Mouse (Mus musculus) testis, postnatal 14 days (tissue): Measurements from ENCODE around the gene Psme2.

ENCODE experiments used
- DNase-seq: peaks from one replicate; pipeline ENCODE4 v3.0.0; 2021; ENCODE audit warnings: low spot score

The Psme2 gene

DNA sequence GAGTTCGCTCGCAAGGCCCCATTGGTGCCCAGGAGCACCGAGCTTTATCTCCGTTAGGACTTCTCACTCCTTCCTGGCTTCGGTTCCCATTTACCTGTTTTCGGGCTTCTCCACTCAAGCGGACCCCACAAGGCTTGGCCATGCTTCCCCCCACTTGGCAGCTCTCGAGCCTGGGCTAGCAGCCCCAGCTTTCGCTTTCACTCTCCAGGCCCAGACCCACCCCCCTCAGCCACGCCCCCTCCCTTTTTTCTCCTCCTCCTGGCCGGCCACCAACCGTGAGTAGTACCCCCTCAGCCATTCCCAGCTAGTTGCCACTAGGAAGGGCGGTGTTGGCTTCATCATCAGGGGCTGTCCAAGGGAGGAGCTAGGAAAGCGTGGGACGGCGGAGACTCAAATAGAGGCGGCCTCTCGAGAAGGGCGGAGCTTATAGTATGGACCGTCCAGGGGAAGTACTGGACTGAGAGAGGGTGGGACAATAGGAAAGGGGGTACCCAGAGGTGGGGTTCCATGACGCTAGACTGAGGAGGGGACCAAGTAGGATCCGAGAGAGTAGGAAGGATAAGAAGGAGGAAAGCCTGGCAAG lies at the start of gene Psme2:
Gene Psme2 (minus strand): TSS at position 366 of the 583 bp plus-strand sequence.
- DNase-seq, result peak; percentile 93

DNA sequence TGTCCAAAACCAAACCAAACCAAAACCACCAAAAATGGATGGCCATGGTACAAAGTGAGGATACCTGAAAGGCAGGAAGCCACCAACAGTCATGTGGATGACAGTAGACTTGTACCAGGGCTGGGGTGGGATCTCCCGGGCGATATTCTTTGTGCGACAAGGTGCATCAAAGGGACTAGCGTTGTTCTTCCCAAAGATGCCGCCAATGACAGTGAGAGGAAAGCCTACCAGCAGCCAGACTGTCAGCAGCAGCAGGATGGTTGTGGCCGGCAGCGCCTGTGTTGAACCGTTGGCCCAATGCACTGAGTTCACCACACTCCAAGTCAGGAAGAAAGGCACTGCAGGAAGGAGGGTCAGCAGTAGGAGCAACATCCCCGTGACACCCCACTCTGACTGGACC lies 46.9 kb upstream of the Psme2 start, which contains the start of gene Gm49378:
Gene Gm49378 (minus strand): TSS at position 101 of the 400 bp plus-strand sequence.
- no peak for DNase-seq

DNA sequence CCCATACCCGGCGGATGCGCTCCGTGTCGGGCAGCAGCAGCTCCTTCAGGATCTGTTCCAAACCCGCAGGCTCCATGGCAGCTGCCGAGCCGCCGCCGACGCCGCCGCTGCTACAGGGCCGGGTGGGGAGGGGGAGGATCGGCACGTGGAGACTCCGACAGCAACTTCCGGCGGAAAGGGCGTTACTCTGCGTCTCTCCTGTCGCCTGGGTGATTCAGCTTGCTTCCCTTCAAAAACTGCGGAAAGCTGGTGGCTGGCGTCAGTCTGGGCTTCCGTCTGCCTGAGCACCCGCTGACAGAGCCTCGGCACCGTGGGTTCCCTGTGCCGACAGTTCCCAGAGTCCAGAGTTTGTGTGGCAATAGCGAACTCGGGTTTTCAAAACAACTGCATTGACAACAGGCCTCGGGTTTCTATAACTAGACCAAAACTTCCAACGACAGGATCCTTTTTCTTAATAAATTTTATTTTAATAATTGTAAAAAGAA lies 44.7 kb upstream of the Psme2 start, which contains the start of gene Ipo4:
Gene Ipo4 (minus strand): TSS at position 435 of the 485 bp plus-strand sequence.
- peak; percentile 88 for DNase-seq

DNA sequence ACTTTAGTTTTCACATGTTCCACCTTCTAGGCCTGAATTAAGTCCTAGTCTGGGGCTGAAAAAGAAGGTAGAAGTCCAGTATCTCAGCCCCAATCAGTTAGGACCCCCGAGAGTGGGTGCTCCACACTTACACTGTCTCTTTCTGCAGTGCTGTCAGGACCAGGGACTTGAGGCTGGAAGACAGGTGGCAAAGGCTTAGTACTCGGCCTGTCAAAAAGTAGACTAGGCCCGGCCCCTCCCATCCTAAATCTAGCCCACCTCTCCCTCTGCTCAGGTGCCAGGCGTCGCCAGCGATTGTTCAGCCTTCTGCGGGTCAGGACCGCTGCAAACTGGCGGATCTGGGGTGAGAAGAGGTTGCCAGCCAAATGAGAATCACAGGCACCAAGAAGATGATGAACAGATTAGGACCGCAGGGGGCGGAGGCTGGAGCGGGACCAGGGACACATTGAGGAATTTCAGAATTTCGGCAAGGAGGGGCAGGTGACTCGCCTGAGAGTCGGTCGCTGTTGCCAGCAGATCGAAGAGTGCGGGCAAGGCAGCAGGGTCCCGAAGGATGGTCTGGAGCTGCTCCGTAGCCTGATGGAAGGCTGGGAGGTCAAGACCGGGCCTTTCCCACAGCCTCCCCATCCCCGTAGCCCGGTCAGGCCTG lies 44.1 kb upstream of the Psme2 start:
- DNase-seq, result peak; percentile 56

DNA sequence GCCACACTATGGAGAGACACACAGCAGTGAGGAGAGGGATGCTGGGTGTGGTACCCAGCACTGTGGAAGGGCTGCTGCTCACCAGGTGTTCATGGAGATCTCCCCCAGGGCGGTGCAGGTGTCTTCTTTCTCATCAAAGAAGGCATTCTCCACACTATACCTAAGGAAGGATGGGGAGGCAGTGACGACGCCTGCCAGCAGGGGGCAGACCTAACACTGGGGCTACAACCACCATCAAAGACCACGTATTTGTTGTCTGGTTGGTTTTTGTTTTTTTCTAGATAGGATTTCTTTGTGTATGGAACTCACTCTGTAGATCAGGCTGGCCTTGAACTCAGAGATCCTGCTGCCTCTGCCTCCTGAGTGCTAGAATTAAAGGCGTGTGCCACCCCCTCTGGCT lies 38.4 kb upstream of the Psme2 start:
- no peak for DNase-seq

DNA sequence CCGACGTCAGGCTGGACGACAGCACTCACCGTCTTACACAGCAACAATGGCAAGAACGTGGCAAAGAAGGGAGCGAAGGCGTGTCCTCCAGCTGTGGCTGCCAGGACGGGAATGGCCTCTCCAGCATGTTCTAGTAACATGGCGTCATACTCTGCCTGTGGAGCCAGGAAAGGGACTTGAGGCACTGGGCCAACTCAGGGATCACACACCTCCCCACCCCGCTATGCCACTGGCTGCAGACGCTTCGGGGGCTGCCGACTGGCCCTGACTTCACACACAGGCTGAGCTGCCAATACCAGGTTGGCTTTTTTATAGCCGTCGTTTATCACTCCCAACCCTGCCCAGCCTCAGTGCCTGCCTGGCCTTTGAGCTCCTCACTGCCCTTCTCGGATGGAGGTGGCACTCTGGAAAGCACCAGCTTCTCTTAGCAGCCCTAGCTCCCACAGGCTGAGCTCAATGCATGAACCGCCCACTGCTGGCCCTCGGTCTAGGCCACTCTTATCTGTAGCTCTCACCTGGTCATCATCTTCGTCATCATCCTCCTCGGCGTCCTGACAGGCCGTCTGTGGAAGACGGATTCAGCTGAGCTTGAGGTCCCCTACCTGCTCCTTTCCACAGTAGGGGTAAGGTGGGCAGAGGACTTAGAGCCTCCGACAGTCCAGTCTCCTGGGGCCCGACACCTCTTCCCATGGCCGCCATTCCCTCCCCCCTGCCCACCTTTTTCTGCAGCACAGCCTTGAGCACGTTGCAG lies 37.3 kb upstream of the Psme2 start:
- DNase-seq, result no peak

DNA sequence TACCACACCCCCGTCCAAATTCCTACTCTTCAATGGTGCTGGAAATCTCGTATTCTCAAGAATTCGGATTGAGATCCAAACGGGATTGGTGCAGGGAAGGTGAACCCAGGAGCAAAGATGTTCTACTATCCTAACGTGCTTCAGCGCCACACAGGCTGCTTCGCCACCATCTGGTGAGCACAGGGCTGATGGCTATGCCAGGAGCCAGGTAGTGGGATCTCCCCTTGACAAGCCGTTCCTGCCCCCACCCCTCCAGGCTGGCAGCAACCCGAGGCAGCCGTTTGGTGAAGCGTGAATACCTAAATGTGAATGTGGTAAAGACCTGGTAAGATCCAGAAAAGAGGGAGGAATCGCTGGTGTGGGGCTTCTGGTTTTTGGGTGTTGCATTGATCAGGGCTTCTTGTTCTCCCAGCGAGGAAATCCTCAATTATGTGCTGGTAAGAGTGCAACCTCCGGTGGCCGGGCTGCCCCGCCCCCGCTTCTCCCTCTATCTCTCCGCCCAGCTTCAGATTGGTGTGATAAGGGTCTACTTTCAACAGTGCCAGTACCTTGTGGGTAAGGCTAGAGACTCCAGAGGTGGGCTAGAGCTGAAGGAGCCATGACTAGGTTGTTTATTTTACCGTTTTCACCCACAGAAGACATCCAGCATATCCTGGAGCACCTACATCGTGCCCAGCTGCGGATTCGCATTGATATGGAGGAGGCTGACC lies 27.7 kb upstream of the Psme2 start:
- DNase-seq, result no peak

DNA sequence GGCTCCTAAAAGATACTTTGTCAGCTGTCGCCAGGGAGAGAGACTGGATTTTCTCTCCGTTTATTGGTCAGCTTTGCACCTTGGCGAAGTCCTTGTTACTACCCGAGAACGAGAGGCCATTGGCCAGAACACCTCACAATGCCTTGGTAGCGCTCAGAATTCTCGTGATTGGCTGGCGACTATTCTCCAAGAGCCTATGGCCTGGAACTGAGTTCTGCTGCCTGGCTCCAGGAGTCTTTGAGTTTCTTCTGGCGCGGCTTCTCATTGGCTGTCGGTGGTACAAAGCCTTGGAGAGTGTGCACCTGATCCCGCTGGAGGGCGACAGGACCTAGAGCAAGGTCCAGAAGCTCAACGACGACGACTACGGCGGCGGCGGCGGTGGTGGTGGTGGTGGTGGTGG lies 26.9 kb upstream of the Psme2 start, which contains the start of gene Rec8:
Gene Rec8 (plus strand): TSS at position 216 of the 400 bp plus-strand sequence.
- DNase-seq, result peak; percentile 88

DNA sequence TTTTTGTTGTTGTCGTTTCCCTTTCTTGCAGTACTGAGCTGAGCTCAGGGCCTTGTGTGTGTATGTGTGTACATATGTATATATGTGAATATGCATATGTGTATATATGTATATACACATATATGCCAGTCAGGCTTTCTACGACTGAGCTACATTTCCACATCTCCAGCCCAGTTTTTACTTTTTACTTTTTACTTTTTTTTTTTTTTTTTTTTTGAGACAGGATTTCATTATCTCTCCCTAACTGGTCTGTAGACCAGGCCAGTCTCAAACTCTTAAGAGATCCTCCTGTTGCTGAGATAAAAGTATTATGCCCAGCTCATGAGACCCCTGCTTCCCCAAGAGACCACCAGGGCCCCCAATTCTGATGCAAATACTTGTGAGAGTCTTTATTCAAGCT lies 25.9 kb upstream of the Psme2 start:
- no peak for DNase-seq

DNA sequence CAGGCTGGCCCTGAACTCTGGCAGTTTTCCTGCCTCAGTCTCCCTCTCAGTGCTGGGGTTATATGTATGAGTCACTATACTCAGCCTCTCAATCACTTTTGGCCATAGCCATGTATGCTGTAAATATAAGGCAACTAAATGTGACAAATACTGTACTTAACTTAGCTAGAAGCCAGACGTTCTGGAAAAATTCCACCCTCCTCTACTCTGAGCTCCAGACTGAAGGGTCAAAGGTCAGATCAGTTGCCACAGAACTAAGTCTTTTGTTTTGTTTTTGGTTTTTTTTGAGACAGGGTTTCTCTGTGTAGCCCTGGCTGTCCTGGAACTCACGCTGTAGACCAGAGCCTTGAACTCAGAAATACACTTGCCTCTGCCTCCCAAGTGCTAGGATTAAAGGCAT lies 25.0 kb upstream of the Psme2 start:
- DNase-seq, result no peak

DNA sequence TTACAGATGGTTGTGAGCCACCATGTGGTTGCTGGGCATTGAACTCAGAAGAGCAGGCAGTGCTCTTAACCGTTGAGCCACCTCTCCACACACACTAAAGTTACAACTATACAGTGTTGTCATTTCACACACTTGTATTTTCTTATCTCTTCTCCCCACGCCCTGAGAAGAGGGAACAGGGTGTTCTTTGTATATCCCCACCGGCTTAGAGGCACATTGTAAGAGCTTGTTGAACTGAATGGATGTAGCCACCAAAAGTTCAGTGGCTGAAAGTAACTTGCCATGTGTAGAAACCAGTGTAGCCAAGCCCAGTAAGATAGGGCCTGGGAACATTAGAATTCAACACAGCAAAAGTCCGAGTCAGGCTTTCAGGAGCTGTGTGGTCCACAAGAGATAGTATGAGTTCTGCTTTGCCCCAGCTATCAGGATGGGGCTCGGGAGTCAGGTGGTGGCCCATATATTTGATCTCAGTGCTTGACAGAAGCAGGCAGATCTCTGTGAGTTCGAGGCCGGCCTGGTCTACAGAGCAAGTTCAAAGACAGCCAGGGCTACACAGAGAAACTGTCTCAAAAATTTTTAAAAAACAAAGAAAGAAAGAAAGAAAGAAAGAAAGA lies 23.8 kb upstream of the Psme2 start:
- peak; percentile 44 for DNase-seq

DNA sequence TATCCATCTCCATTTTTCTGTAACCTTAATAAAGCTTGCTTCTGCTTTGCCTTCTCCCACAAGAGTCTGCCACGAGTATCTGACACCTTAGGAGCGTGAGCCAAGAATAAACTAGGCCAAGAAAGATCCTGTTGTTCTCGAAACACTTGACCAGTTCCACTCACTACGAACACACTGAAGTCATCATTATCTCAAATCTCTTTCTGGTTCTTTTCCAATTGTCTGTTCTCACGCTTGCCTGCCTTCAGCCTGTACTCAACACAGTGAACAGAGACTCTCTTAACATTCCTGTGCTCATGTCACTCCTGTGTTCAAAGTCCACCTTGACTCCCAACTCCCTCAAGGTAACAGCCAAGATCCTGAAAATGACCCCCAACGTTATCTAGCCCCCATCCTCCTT lies 22.4 kb upstream of the Psme2 start:
- DNase-seq, result peak; percentile 44

DNA sequence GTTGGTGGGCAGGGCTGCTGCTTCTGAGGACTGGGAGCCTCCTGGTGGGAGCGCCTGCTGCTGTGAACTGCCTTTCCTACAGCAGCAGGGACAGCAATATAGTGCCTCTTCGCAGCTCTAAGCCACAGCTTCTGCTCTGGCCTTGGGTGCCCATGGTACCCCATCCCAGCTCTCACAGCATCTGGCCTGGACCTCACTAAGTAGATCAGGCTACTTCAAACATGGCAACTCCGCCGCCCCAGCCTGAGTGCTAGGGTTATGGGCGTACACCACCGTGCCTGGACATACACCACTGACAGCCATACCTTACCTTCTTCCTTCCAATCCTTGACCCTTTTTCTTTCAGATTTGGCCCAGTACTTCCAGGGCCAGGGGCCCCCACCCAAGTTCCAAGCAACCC lies 17.4 kb upstream of the Psme2 start:
- DNase-seq, result no peak

DNA sequence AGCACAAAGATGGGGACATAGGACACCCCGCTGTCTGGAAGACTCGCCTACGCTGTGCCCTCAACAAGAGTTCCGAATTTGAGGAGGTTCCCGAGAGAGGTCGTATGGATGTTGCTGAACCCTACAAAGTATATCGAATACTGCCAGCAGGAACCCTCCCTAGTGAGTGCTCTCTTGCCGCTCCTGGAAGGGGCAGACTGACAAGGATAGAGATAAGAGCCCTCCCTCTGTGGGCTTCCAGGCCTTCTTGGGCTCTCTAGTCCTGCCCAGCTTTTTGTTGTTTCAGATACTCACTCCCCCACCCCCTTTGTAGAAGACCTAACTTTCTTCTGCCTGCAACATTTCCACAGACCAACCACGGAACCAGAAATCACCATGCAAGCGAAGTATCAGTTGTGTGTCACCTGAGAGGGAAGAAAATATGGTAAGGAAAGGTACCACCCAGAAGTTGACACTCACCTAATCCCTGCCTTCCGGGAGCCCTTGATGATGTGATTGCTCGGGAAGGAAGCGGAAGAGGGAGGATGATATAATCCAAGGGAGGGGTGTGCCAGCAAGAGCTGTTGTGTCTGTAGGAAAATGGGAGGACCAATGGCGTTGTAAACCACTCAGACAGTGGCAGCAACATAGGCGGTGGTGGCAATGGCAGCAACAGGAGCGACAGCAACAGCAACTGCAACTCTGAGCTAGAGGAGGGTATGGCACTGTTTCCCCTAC lies 15.0 kb upstream of the Psme2 start:
- DNase-seq, result no peak

DNA sequence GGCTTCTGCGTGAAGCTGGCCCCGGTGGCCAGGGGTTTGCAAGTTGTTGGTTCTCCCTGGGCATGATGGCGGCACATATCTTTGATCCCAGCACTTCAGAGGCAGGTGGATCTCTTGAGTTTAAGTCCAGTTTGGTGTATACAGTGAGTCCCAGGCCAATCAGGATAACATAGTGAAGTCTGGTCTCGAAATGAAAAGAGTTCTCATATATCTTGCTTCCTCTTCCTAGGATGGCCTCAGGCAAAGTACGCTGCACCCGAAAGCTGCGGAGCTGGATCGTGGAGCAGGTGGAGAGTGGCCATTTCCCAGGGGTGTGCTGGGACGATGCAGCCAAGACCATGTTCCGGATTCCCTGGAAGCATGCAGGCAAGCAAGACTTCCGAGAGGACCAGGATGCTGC lies 13.9 kb upstream of the Psme2 start:
- DNase-seq, result no peak

DNA sequence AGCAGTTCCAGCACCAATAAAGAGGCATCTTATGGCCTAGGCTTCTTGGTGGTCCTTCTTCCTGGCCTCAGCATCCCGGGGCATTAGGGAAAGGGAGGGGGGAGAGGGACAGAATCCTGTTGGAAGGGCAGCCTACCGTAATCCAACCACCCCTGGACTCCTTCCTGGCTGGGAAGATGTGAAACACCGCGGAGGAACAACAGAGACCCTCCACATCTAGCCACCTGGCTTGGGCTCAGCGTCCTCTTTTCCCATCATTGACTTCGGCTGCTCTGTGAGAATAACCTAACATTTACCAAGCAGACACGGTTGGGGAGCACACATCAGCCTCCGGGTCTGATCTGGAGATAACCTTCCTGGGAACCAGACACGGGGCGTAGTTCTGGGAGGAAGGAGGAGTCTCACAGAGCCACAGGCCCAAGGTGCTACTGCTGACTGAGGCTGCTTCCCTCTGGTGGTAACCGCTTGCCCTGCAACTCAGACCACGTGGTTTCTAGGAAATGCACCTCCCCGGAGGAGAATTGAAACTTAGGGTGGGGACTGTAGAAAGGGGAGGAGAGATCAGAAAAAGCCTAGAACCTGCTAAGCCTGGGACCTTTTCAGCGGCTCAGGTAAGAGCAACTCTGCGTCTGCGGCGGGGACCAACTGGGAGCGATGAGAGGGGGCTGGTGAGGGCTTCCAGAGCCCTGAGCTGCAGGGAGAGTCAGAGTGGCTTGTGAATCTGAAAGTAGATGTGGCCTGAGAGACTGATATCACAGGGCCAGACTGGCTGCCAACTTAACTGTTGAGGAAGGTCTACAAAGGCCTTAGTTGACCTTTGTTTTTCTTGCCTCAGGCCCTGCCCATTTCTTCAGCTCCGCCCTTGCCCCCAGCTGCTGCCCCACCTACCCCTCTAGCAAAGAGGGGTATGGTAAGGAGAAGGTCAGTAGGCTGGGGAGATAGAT lies 13.0 kb upstream of the Psme2 start:
- peak; percentile 85 for DNase-seq

DNA sequence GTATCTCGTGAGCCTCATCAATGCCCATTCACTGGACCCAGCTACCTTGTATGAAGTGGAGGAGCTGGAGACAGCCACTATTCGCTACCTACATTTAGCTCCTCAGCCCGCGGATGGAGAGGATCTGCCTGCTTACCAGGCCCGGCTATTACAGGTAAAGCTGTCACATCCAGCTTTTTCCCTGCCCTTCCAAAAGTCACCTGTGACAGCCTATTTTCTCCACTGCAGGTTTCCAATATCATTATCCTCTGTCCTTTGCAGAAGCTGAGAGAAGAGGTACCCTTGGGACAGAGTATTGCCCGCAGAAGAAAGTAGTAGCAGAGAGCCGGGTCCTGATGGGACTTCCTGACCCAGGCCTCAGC lies 12.3 kb upstream of the Psme2 start, which contains the start of gene Irf9:
Gene Irf9 (plus strand): TSS at position 301 of the 362 bp plus-strand sequence.
- DNase-seq, result no peak

DNA sequence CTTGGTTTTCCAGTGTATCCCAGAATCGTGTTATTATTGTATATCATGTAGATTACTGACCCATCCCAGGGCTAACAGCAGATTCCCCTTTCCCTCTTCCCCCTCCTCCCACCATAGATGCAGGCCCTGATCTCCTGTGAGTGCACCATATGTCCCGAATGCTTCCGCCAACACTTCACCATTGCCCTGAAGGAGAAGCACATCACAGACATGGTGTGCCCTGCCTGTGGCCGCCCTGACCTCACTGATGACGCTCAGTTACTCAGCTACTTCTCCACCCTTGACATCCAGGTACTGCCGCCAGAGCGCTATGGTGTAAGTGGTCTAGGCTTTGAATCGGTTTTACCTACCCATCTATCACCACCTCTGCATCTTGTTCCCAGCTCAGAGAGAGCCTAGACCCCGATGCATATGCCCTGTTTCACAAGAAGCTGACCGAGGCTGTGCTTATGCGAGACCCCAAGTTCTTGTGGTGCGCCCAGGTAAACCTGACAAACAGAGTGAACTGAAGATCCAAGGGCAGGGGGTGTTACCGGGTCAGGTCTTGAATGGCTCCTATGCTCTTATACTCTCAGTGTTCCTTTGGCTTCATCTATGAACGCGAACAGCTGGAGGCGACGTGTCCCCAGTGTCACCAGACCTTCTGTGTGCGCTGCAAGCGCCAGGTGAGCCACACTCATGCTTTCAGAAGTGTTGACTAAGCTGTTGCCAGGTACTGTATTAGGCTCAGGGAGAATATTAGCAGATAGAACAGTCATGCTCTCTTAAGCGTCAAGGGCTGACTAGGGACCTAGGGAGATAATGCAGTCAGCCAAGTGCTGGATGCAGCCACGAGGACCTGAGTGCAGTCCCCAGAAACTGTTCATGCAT lies 7.8 kb upstream of the Psme2 start:
- no peak for DNase-seq
